Mouse (Mus musculus): ENCODE results near the gene Xlr5a. TPM values are rescaled to one million over a fixed set of nuclear protein-coding genes. Genes with fewer than 3 reads are reported as not detected.
"Not testable (repeated sequence)": the region's sequence is repeated elsewhere in the genome, so short reads cannot be mapped to it uniquely, and the experiment has no call there.

Gene Xlr5a
- total RNA-seq, 1 experiment, result 7.0 TPM

- H3K27ac ChIP-seq (ENCODE audit: insufficient read depth, low read depth, low read length, poor library complexity, severe bottlenecking), result no peak overlapping the region
- H3K4me1 ChIP-seq (ENCODE audit: control insufficient read depth in 2 of 2, insufficient read depth in 2 of 2, low read length in 2 of 2, poor library complexity in 1 of 2), result no peaks in the 10 kb centered on the region
- in situ Hi-C loops (cut with MboI; ENCODE audit: low sequenced_read_pairs in 2 of 2, unreplicated experiment in 2 of 2), result no loop called here
- H3K9me3 ChIP-seq (ENCODE audit: control insufficient read depth, insufficient read depth, low read depth, low read length), result no peaks in the 10 kb centered on the region
- no peak overlapping the region for H3K9ac ChIP-seq (ENCODE audit: insufficient read depth, low read depth, low read length, poor library complexity, severe bottlenecking)
- no peak overlapping the region for H3K4me3 ChIP-seq (ENCODE audit: insufficient read depth in 1 of 2, low read depth in 1 of 2, low read length in 2 of 2, poor library complexity in 1 of 2, severe bottlenecking in 1 of 2)
- DNase-seq (ENCODE audit: low read depth, low spot score), result no peak
- TF ChIP-seq HCFC1 (IDR thresholded peaks at IDR 0.05; ENCODE audit: borderline replicate concordance, insufficient read depth, low read length) (no peak), CHD2 (IDR thresholded peaks at IDR 0.05; ENCODE audit: low read depth, low read length) (no peak), MAFK (IDR thresholded peaks at IDR 0.05; ENCODE audit: insufficient read depth, low read depth, low read length) (no peak)
- H3K36me3 ChIP-seq (ENCODE audit: control insufficient read depth, insufficient read depth, low read length, poor library complexity, severe bottlenecking), result no peaks in the 10 kb centered on the region
These were observed 40.8 kb upstream of the Xlr5a start for GRCm38 (mm10) chrX:73333548-73333947.

DNA sequence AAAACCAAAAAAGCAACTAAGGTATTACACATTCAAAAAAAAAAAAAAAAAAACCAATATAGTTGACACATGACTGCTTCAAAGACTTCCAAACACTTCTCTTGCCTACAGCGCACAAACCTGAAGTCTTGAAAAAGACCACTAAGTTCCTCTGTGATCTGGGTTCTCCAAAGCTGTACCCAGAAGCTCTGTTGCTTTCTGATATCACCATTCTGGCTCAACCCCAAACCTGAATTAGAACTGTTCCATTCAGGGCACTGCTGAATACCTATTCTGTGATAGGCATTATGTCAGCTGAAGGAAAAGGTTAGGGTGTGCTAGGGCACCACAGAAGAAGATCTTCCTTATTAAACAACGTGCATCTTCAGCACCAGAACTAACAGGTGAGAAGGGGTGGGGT, 34.4 kb upstream of the Xlr5a start:
- no peaks in the 10 kb centered on the region for H3K4me1 ChIP-seq (ENCODE audit: control insufficient read depth in 2 of 2, insufficient read depth in 2 of 2, low read length in 2 of 2, poor library complexity in 1 of 2)
- in situ Hi-C loops (cut with MboI; ENCODE audit: low sequenced_read_pairs in 2 of 2, unreplicated experiment in 2 of 2), result no loop called here
- H3K9ac ChIP-seq (ENCODE audit: insufficient read depth, low read depth, low read length, poor library complexity, severe bottlenecking), result no peak overlapping the region
- H3K27ac ChIP-seq (ENCODE audit: insufficient read depth, low read depth, low read length, poor library complexity, severe bottlenecking), result no peak overlapping the region
- no peak overlapping the region for H3K4me3 ChIP-seq (ENCODE audit: insufficient read depth in 1 of 2, low read depth in 1 of 2, low read length in 2 of 2, poor library complexity in 1 of 2, severe bottlenecking in 1 of 2)
- TF ChIP-seq ZNF384 (IDR thresholded peaks at IDR 0.05; ENCODE audit: low read depth, low read length) (no peak), ZC3H11A (IDR thresholded peaks at IDR 0.05; ENCODE audit: borderline replicate concordance, low read depth, low read length) (no peak), CHD2 (IDR thresholded peaks at IDR 0.05; ENCODE audit: low read depth, low read length) (no peak), MAFK (IDR thresholded peaks at IDR 0.05; ENCODE audit: insufficient read depth, low read depth, low read length) (no peak), HCFC1 (IDR thresholded peaks at IDR 0.05; ENCODE audit: borderline replicate concordance, insufficient read depth, low read length) (no peak)
- no peaks in the 10 kb centered on the region for H3K9me3 ChIP-seq (ENCODE audit: control insufficient read depth, insufficient read depth, low read depth, low read length)
- no peak for DNase-seq (ENCODE audit: low read depth, low spot score)
- H3K36me3 ChIP-seq (ENCODE audit: control insufficient read depth, insufficient read depth, low read length, poor library complexity, severe bottlenecking), result no peaks in the 10 kb centered on the region

DNA sequence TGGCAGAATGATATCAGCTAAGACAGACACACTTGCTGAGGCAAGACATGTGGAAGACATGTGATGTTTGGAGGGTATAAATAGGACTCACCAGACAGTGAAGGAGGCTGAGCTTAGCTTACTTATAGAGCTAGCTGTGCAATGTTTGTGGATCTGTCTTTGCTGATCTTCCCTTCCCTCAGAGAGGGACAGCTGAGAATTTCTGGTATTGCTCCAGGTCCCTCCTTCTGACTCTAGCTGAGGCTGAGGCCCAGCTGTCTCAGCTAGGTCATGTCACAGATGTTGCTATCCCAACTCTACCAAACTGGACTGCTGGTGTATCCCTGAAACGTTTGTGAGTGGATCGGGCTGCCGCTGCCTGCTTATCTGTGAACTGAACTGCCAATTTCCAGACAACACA, 28.3 kb upstream of the Xlr5a start:
- Histone ChIP-seq H3K27ac (ENCODE audit: insufficient read depth, low read depth, low read length, poor library complexity, severe bottlenecking) (no peak overlapping the region), H3K9ac (ENCODE audit: insufficient read depth, low read depth, low read length, poor library complexity, severe bottlenecking) (no peak overlapping the region), H3K4me1 (ENCODE audit: control insufficient read depth in 2 of 2, insufficient read depth in 2 of 2, low read length in 2 of 2, poor library complexity in 1 of 2) (no peaks in the 10 kb centered on the region), H3K36me3 (ENCODE audit: control insufficient read depth, insufficient read depth, low read length, poor library complexity, severe bottlenecking) (no peaks in the 10 kb centered on the region), H3K9me3 (ENCODE audit: control insufficient read depth, insufficient read depth, low read depth, low read length) (no peaks in the 10 kb centered on the region), H3K4me3 (ENCODE audit: insufficient read depth in 1 of 2, low read depth in 1 of 2, low read length in 2 of 2, poor library complexity in 1 of 2, severe bottlenecking in 1 of 2) (no peak overlapping the region)
- TF ChIP-seq CHD2 (IDR thresholded peaks at IDR 0.05; ENCODE audit: low read depth, low read length), result no peak
- TF ChIP-seq ZNF384 (IDR thresholded peaks at IDR 0.05; ENCODE audit: low read depth, low read length), result no peak
- no peak for TF ChIP-seq ZC3H11A (IDR thresholded peaks at IDR 0.05; ENCODE audit: borderline replicate concordance, low read depth, low read length)
- no peak for TF ChIP-seq HCFC1 (IDR thresholded peaks at IDR 0.05; ENCODE audit: borderline replicate concordance, insufficient read depth, low read length)
- no peak for TF ChIP-seq MAFK (IDR thresholded peaks at IDR 0.05; ENCODE audit: insufficient read depth, low read depth, low read length)
- in situ Hi-C loops (cut with MboI; ENCODE audit: low sequenced_read_pairs in 2 of 2, unreplicated experiment in 2 of 2), result no loop called here
- no peak for DNase-seq (ENCODE audit: low read depth, low spot score)

- no peak overlapping the region for H3K4me3 ChIP-seq (ENCODE audit: insufficient read depth in 1 of 2, low read depth in 1 of 2, low read length in 2 of 2, poor library complexity in 1 of 2, severe bottlenecking in 1 of 2)
- H3K9me3 ChIP-seq (ENCODE audit: control insufficient read depth, insufficient read depth, low read depth, low read length), result no peaks in the 10 kb centered on the region
- TF ChIP-seq CHD2 (IDR thresholded peaks at IDR 0.05; ENCODE audit: low read depth, low read length) (no peak), HCFC1 (IDR thresholded peaks at IDR 0.05; ENCODE audit: borderline replicate concordance, insufficient read depth, low read length) (no peak), ZNF384 (IDR thresholded peaks at IDR 0.05; ENCODE audit: low read depth, low read length) (no peak), ZC3H11A (IDR thresholded peaks at IDR 0.05; ENCODE audit: borderline replicate concordance, low read depth, low read length) (no peak), MAFK (IDR thresholded peaks at IDR 0.05; ENCODE audit: insufficient read depth, low read depth, low read length) (no peak)
- peak; percentile 11 for DNase-seq (ENCODE audit: low read depth, low spot score)
- in situ Hi-C loops (cut with MboI; ENCODE audit: low sequenced_read_pairs in 2 of 2, unreplicated experiment in 2 of 2), result no loop called here
- H3K36me3 ChIP-seq (ENCODE audit: control insufficient read depth, insufficient read depth, low read length, poor library complexity, severe bottlenecking), result no peaks in the 10 kb centered on the region
- H3K9ac ChIP-seq (ENCODE audit: insufficient read depth, low read depth, low read length, poor library complexity, severe bottlenecking), result no peak overlapping the region
- no peak overlapping the region for H3K27ac ChIP-seq (ENCODE audit: insufficient read depth, low read depth, low read length, poor library complexity, severe bottlenecking)
- H3K4me1 ChIP-seq (ENCODE audit: control insufficient read depth in 2 of 2, insufficient read depth in 2 of 2, low read length in 2 of 2, poor library complexity in 1 of 2), result no peaks in the 10 kb centered on the region
These were observed 19.7 kb upstream of the Xlr5a start for GRCm38 (mm10) chrX:73312522-73312921.

- H3K4me3 ChIP-seq (ENCODE audit: insufficient read depth in 1 of 2, low read depth in 1 of 2, low read length in 2 of 2, poor library complexity in 1 of 2, severe bottlenecking in 1 of 2); H3K4me1 ChIP-seq (ENCODE audit: control insufficient read depth in 2 of 2, insufficient read depth in 2 of 2, low read length in 2 of 2, poor library complexity in 1 of 2); in situ Hi-C loops (cut with MboI; ENCODE audit: low sequenced_read_pairs in 2 of 2, unreplicated experiment in 2 of 2); H3K27ac ChIP-seq (ENCODE audit: insufficient read depth, low read depth, low read length, poor library complexity, severe bottlenecking); H3K9me3 ChIP-seq (ENCODE audit: control insufficient read depth, insufficient read depth, low read depth, low read length); DNase-seq (ENCODE audit: low read depth, low spot score); H3K9ac ChIP-seq (ENCODE audit: insufficient read depth, low read depth, low read length, poor library complexity, severe bottlenecking); H3K36me3 ChIP-seq (ENCODE audit: control insufficient read depth, insufficient read depth, low read length, poor library complexity, severe bottlenecking): not testable (repeated sequence)
These were observed 3.0 kb upstream of the Xlr5a start for GRCm38 (mm10) chrX:73295745-73296144.

DNA sequence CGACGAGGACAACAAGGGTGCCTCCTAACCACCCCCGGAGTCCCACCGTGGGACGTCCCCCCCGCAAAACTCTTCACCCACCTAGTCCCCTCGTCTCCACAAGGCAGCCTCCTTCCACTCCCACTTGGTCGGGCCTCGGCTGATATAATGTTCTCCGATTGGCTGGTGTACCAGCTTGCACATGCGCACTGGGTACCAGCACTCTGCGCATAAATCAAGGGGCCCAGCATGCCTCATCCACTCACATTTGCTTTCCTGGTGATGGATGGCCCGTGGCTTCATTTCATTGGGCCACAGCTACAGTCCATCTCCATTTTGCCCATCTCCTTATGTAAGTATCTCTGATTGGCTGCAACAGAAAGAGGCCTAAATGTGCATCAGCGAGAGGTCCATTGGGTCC, 27.5 kb downstream of the Xlr5a start, which contains the start of gene Xlr3c:
Gene Xlr3c, minus strand, starts transcription at position 121 of the 400 bp plus-strand sequence.
- in situ Hi-C loops (cut with MboI; ENCODE audit: low sequenced_read_pairs in 2 of 2, unreplicated experiment in 2 of 2); H3K27ac ChIP-seq (ENCODE audit: insufficient read depth, low read depth, low read length, poor library complexity, severe bottlenecking); H3K36me3 ChIP-seq (ENCODE audit: control insufficient read depth, insufficient read depth, low read length, poor library complexity, severe bottlenecking); H3K4me1 ChIP-seq (ENCODE audit: control insufficient read depth in 2 of 2, insufficient read depth in 2 of 2, low read length in 2 of 2, poor library complexity in 1 of 2); H3K9ac ChIP-seq (ENCODE audit: insufficient read depth, low read depth, low read length, poor library complexity, severe bottlenecking); H3K4me3 ChIP-seq (ENCODE audit: insufficient read depth in 1 of 2, low read depth in 1 of 2, low read length in 2 of 2, poor library complexity in 1 of 2, severe bottlenecking in 1 of 2); DNase-seq (ENCODE audit: low read depth, low spot score); H3K9me3 ChIP-seq (ENCODE audit: control insufficient read depth, insufficient read depth, low read depth, low read length): not testable (repeated sequence)

GRCm38 (mm10) chrX:73262428-73262827, 30.3 kb downstream of the Xlr5a start:
- DNase-seq (ENCODE audit: low read depth, low spot score); H3K27ac ChIP-seq (ENCODE audit: insufficient read depth, low read depth, low read length, poor library complexity, severe bottlenecking); in situ Hi-C loops (cut with MboI; ENCODE audit: low sequenced_read_pairs in 2 of 2, unreplicated experiment in 2 of 2); H3K4me1 ChIP-seq (ENCODE audit: control insufficient read depth in 2 of 2, insufficient read depth in 2 of 2, low read length in 2 of 2, poor library complexity in 1 of 2); H3K4me3 ChIP-seq (ENCODE audit: insufficient read depth in 1 of 2, low read depth in 1 of 2, low read length in 2 of 2, poor library complexity in 1 of 2, severe bottlenecking in 1 of 2); H3K9ac ChIP-seq (ENCODE audit: insufficient read depth, low read depth, low read length, poor library complexity, severe bottlenecking); H3K9me3 ChIP-seq (ENCODE audit: control insufficient read depth, insufficient read depth, low read depth, low read length); H3K36me3 ChIP-seq (ENCODE audit: control insufficient read depth, insufficient read depth, low read length, poor library complexity, severe bottlenecking): not testable (repeated sequence)

All from ES-E14 (cell line).